Mouse (Mus musculus): ENCODE measurements around the gene Heatr9.

DNA sequence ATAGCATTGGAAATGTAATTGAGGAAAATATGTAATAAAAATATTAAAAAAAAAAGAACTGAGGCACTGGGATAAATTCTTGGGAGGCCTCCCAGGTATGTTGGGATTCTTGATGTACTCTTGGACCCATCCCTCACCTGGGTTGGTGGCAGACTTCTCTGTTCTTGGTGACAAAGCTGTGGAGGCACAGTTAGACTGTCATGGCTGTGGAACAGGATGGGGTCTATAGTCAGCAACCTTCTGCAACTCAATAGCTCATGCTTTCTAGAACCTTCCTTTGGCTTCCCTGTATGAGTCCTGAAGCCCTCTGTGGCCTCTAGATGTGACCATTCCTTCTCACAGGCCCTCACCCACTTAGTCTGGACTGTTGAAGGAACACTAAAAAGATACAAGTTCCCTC lies 44.6 kb upstream of the Heatr9 start:
- TF ChIP-seq CTCF (conservative IDR thresholded peaks at IDR 0.05 in 1 of 2, IDR thresholded peaks at IDR 0.05 in 1 of 2; ENCODE audit: low read depth in 2 of 2, low read length in 2 of 2) (no peak), MAX (IDR thresholded peaks at IDR 0.05; ENCODE audit: low read length) (no peak), CHD2 (IDR thresholded peaks at IDR 0.05; ENCODE audit: low read length) (no peak), POLR2A (IDR thresholded peaks at IDR 0.05; ENCODE audit: low read depth, low read length) (no peak), UBTF (IDR thresholded peaks at IDR 0.05; ENCODE audit: low read depth, low read length) (no peak), RAD21 (IDR thresholded peaks at IDR 0.05; ENCODE audit: low read depth, low read length) (no peak), E2F4 (IDR thresholded peaks at IDR 0.05; ENCODE audit: insufficient replicate concordance, low read depth, low read length) (no peak), KAT2A (IDR thresholded peaks at IDR 0.05; ENCODE audit: insufficient replicate concordance, low read length) (no peak), EP300 (IDR thresholded peaks at IDR 0.05; ENCODE audit: low read length) (no peak), POLR2AphosphoS2 (IDR thresholded peaks at IDR 0.05; ENCODE audit: low read depth, low read length) (no peak)

Measured in CH12.LX (cell line).